Mouse (Mus musculus) embryonic fibroblast, embryonic 13.5 days (primary cell): ENCODE results near the gene Cnst.

Experiments
- CTCF ChIP-seq: IDR thresholded peaks from 2 replicates; pipeline ENCODE4 v1.5.1; 2011; ENCODE audit warnings: mild to moderate bottlenecking, control low read depth, low read length, moderate library complexity, borderline replicate concordance; ENCODE audit not compliant: insufficient read depth
- POLR2A ChIP-seq: IDR thresholded peaks from 2 replicates; pipeline ENCODE4 v1.6.1; 2011; ENCODE audit warnings: low read depth, mild to moderate bottlenecking, control low read depth, low read length, moderate library complexity

DNA sequence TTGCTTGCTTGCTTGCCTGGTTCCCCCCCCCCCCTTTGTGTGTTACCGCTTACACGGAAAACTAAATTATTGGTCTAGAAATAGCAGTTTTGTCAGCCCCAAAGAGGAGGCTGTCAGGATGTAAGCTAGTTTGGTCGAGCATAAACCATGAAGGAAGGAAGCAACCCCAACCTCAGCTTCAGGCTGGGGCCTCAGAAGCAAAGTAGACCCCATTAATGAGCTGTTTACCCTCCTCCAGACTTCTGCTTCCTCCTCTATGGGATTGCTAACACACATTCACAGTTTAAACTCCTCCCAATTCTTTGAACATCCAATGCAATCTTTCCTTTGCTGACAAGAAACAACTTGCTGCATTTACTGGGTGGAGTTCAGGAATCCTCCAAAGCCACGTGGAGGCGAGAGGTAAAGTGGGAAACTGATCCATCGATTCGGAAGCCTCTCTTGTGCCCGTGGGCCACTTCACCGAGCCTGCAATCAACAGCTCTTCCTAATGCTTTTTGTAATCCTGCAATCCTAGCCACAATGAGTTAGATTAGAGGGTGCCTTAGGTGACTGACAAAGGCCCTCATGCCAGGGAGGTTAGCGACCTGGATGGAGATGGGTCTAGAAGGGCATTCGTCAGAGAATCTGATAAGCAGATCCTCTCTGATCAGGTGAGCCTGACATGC is 86.7 kb downstream of the Cnst start:
- no peak for TF ChIP-seq CTCF
- TF ChIP-seq POLR2A, result no peak
